Mouse (Mus musculus) left cerebral cortex, adult 2 months (tissue): Measurements from ENCODE around the gene Ube2l6. TPM values are rescaled to one million over a fixed set of nuclear protein-coding genes. Genes with fewer than 3 reads are reported as not detected.
A peak's percentile ranks its signal among the peaks of the same experiment; 100 is the strongest.

Experiments
- DNase-seq, 2 experiments: peaks; one replicate each; pipeline ENCODE4 v3.0.0; 2021 to 2022; ENCODE audit warnings: low spot score in 2 of 2, mixed read lengths in 1 of 2; ENCODE audit errors: extremely low spot score in 1 of 2
- H3K27ac ChIP-seq: fragments of 200-600 bp; 2 replicates; pipeline ENCODE4 v1.8.1; 2022
- H3K4me3 ChIP-seq: fragments of 200-600 bp; 2 replicates; pipeline ENCODE4 v1.8.1; 2022
- CTCF ChIP-seq: fragments of 200-600 bp; IDR thresholded peaks from 2 replicates; pipeline ENCODE4 v1.8.1; 2022; ENCODE audit warnings: antibody characterized with exemption, mild to moderate bottlenecking, moderate library complexity
- intact Hi-C: fragments of 180-260 bp; cut with DNase I; formaldehyde crosslinking; loops from one replicate; pipeline ENCODE4 v1.15.1; 2025
- total RNA-seq, 2 experiments: library from RNA; stranded (reverse); gene quantifications; 2 replicates each; pipeline ENCODE4 v1.2.3; 2021

Ube2l6 gene
- total RNA-seq, 2 experiments from 2014 or later = 6.4 to 6.7 TPM

DNA sequence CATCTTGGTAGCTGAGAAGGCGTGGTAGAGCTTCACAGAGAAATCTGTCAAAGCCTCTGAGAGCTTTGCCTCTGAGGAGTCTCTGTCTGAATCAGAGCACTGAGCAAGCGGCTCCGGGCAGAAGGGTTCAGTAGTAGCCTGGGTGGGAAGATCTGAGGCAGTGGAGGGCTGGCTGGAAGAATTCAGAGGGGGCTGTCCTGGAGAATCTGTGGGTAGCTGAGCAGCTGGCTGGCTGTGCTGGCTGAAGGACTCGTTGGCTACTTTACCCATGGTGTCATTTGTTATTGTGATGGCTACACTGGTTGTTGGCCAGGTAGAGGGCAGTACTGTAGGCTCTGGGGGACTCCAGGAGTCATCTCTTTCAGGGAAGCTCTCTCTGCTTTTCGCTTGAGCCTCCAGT lies 25.4 kb upstream of the Ube2l6 start:
- intact Hi-C loops = no loop called here
- Histone ChIP-seq H3K4me3 (no peak overlapping the region), H3K27ac (no peak overlapping the region)
- TF ChIP-seq CTCF = no peak
- no peak for DNase-seq

- TF ChIP-seq CTCF = no peak
- Histone ChIP-seq H3K4me3 (peak overlapping the region; percentile 19), H3K27ac (no peak overlapping the region)
- DNase-seq = no peak
- intact Hi-C loops = no loop called here
Observed at GRCm38 (mm10) chr2:84774751-84775150, 23.9 kb upstream of the Ube2l6 start.

- Histone ChIP-seq H3K4me3 (peak within 1 kb of the TSS; percentile 19), H3K27ac (no peak within 1 kb of the TSS)
- intact Hi-C loops = no loop called here
- DNase-seq = no peak
- TF ChIP-seq CTCF = no peak
Observed at GRCm38 (mm10) chr2:84775241-84775640, 23.4 kb upstream of the Ube2l6 start, which contains the start of gene Serping1. Serping1 (minus strand) TSS chr2:84775444.

DNA sequence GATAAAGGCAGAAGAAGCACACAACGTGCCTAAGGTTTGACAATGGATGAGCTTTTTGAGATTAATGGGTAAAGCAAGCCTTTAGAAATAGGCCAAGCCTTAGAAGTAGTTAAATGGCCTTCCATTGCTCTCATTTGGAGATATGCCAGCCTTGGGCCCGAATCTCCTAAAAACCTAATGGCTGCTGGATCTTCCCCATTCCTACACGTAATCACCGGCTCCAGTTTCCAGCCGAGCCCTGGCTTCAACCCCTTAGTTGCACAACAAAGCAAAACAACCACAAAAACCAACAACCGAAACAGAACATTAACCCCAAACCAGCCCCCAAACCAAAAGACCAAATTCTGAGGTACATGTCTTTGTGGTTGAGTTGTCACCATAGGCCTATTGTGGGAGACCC lies 23.0 kb upstream of the Ube2l6 start:
- Histone ChIP-seq H3K27ac (no peak overlapping the region), H3K4me3 (no peak overlapping the region)

DNA sequence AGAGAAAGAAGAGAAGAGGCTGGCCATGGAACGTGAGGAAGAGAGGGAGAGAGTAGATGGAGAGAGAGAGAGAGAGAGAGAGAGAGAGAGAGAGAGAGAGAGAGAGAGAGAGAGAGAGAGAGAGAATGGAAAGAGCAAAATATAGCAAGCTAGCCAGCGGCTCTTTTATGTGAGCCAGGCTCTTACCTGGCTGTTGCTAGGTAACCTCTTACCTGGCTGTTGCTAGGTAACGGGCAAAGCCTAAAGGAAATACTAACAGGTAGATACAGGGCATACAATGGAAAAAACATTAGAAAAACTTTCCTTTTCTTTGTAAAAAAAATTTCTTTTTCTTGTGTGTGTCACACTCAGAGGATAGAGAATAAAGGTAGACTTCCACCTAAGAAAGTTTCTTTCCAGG lies 20.9 kb upstream of the Ube2l6 start:
- intact Hi-C loops = no loop called here
- H3K4me3 ChIP-seq = no peak overlapping the region
- no peak for DNase-seq
- H3K27ac ChIP-seq = no peak overlapping the region
- TF ChIP-seq CTCF = no peak

More for the DNA sequence above, 23.0 kb upstream of the Ube2l6 start:
- TF ChIP-seq CTCF = no peak
- DNase-seq = no peak
- intact Hi-C loops = no loop called here

DNA sequence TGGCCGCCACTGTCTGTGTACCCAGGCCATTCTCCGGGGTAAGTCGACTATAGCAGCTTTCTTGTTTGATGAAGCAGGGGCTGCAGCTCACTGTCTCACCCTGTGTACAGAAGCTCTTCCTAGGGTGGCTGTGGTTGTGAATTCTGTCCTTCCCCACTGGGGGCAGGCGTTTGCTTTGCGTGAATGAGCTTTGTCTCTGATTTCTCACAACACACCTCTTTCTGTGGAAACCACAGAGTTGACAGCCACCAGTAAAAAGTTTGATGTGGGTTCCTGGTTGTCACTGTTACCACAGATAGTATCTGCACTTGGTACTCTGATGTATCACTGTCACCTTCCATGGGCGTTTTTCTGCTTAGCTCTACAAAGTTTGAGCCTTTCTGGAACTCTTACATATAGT lies 19.4 kb upstream of the Ube2l6 start:
- H3K4me3 ChIP-seq = no peak overlapping the region
- TF ChIP-seq CTCF = peak; percentile 13
- no peak for DNase-seq
- H3K27ac ChIP-seq = no peak overlapping the region
- intact Hi-C loops = no loop called here

- H3K27ac ChIP-seq = no peak overlapping the region
- intact Hi-C loops = no loop called here
- no peak for DNase-seq
- no peak overlapping the region for H3K4me3 ChIP-seq
- TF ChIP-seq CTCF = no peak
Observed at GRCm38 (mm10) chr2:84783315-84783714, 15.3 kb upstream of the Ube2l6 start.

DNA sequence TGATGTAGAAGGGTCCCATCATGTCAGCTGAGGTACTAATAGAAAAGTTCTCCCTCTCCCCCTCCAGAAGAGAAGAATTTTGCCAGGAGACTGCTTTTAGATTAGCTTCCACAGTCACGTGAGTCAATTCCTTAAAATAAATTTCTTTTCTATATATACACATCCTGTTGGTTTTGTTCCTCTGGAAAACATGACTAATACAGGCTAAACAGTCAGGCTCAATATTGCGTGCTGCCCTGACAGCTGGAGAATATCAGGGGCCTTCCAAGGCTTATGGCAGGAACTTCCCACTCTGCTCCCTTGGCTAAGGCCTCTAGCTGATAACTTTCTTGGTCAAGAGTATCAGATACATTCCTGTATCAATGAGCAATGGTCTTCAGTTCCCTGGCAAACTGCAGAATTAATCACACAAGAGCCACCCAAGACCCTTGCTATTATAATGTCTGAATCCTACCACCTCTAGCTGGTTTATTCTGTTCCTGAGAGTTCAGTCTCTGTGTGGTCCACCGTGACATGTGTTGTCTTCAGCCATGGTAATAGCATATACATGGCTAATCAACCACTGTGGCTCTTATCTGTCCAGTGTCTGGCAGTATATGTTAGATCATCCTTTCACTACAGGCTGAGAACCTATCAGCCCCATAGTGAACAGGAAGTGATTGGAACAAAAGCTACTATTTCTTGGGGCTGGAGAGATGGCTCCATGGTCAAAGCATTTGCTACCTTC lies 14.6 kb upstream of the Ube2l6 start:
- intact Hi-C loops = no loop called here
- no peak for DNase-seq
- TF ChIP-seq CTCF = no peak
- Histone ChIP-seq H3K4me3 (no peak overlapping the region), H3K27ac (no peak overlapping the region)

DNA sequence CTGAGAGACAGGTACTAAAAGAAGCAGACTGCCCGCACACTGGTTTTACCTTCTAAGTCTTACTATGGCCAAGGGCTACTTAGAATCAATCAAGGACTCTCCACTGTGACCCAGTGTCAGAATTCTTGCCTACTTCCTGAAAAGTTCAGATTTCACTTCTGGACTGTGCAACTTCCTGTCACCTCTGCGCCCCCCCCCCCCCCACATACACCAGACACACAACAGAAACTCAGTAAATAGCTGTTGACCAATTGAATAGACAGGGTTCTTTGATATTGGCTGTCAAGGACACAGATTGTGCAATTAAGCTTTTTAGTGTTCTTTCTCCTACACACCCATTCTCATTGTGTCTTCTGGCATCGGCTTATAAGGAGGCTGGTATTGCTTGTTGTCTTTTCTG lies 10.3 kb upstream of the Ube2l6 start:
- TF ChIP-seq CTCF = no peak
- Histone ChIP-seq H3K4me3 (no peak overlapping the region), H3K27ac (no peak overlapping the region)
- intact Hi-C loops = no loop called here
- no peak for DNase-seq

- no peak overlapping the region for H3K4me3 ChIP-seq
- H3K27ac ChIP-seq = no peak overlapping the region
- no peak for TF ChIP-seq CTCF
- intact Hi-C loops = no loop called here
- DNase-seq = no peak
Observed at GRCm38 (mm10) chr2:84790418-84790817, 8.2 kb upstream of the Ube2l6 start.

GRCm38 (mm10) chr2:84792516-84792915 lies 6.1 kb upstream of the Ube2l6 start:
- intact Hi-C loops = no loop called here
- no peak for DNase-seq
- H3K4me3 ChIP-seq = no peak overlapping the region
- H3K27ac ChIP-seq = no peak overlapping the region
- TF ChIP-seq CTCF = no peak

- intact Hi-C loops = no loop called here
- TF ChIP-seq CTCF = no peak
- DNase-seq = no peak
- Histone ChIP-seq H3K27ac (no peak overlapping the region), H3K4me3 (no peak overlapping the region)
Observed at GRCm38 (mm10) chr2:84793154-84793553, 5.5 kb upstream of the Ube2l6 start.

- intact Hi-C loops = no loop called here
- TF ChIP-seq CTCF = no peak
- no peak overlapping the region for H3K4me3 ChIP-seq
- H3K27ac ChIP-seq = no peak overlapping the region
- DNase-seq = no peak
Observed at GRCm38 (mm10) chr2:84793871-84794270, 4.8 kb upstream of the Ube2l6 start.
